Mouse (Mus musculus): Measurements from ENCODE around the gene Frmd8.

GRCm38 (mm10) chr19:5849843-5850527 lies 25.1 kb downstream of the Frmd8 start:
- TF ChIP-seq CTCF (IDR thresholded peaks at IDR 0.05; ENCODE audit: low read depth, low read length) (peak; percentile 98), POLR2A (IDR thresholded peaks at IDR 0.05; ENCODE audit: extremely low read depth, insufficient read depth, low read length) (0 out of 2 replicates have a peak, but pooled peaks have one; percentile 28)

All from liver, adult 2 months (tissue).